Mouse (Mus musculus) lung, adult 2 months (tissue): ENCODE results near the gene Creg1. TPM values are rescaled to one million over a fixed set of nuclear protein-coding genes. Genes with fewer than 3 reads are reported as not detected.

Source experiments
- DNase-seq: peaks from one replicate; pipeline ENCODE4 v3.0.0; 2022
- H3K4me1 ChIP-seq: fragments of 200-500 bp; 2 replicates; pipeline ENCODE4 v1.6.1; 2011; ENCODE audit warnings: low read length; ENCODE audit not compliant: control insufficient read depth, insufficient read depth
- H3K4me3 ChIP-seq: fragments of 200-500 bp; replicated peaks from 2 replicates; pipeline ENCODE3; 2011; ENCODE audit warnings: low read depth, mild to moderate bottlenecking, control low read depth, low read length; ENCODE audit errors: extremely low read depth
- CTCF ChIP-seq: fragments of 200-500 bp; IDR thresholded peaks from 2 replicates; pipeline ENCODE4 v1.5.1; 2011; ENCODE audit warnings: mild to moderate bottlenecking, low read length, control low read depth; ENCODE audit not compliant: insufficient read depth
- POLR2A ChIP-seq: fragments of 200-500 bp; IDR thresholded peaks from 2 replicates; pipeline ENCODE4 v1.6.1; 2011; ENCODE audit warnings: low read depth, mild to moderate bottlenecking, control low read depth, low read length, borderline replicate concordance; ENCODE audit errors: extremely low read depth
- WGBS: fragments of 180-500 bp; shearing (Covaris S2); methylation state at CpG from one replicate; pipeline ENCODE4 v1.1.7; 2018; 5-methylcytosine and 5-hydroxymethylcytosine counted together
- polyA plus RNA-seq: library from polyadenylated mRNA; depleted of rRNA; stranded (reverse); fragments of >200 nt; gene quantifications from 2 replicates; pipeline ENCODE4 v1.2.3, GENCODE M21; 2012

The Creg1 gene
- polyA plus RNA-seq, 1 experiment = 91.8 TPM

- Histone ChIP-seq H3K4me3 (no peak overlapping the region), H3K4me1 (peaks cover 7% of the 10 kb centered on the region)
- DNase-seq = no peak
- 76% methylated on average over 9 of the region's 9 CpGs for WGBS
- TF ChIP-seq POLR2A (no peak), CTCF (no peak)
Observed at GRCm38 (mm10) chr1:165781426-165781825, 17.9 kb downstream of the Creg1 start.

DNA sequence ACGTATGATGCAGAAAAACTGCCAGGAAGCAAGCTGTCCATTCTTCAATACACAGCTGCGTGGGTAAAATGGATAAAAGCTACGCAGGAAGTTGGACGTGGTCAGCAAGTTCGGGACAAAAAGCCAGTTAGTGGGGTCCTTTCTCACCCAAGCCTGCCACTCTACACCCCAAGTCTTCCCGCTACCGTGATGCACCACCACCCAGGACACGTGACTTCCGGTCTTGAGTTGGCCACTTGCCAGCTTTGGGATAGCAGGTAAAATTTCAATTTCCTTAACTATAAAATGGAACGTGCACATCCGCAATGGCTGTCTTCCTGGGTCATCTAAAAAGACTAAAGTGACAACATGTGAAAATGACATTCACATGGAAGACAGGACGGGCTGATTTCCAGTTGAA lies 18.4 kb downstream of the Creg1 start:
- 79% methylated on average over 12 of the region's 12 CpGs for WGBS
- H3K4me1 ChIP-seq = peaks cover 7% of the 10 kb centered on the region
- TF ChIP-seq CTCF (no peak), POLR2A (no peak)
- no peak overlapping the region for H3K4me3 ChIP-seq
- no peak for DNase-seq

DNA sequence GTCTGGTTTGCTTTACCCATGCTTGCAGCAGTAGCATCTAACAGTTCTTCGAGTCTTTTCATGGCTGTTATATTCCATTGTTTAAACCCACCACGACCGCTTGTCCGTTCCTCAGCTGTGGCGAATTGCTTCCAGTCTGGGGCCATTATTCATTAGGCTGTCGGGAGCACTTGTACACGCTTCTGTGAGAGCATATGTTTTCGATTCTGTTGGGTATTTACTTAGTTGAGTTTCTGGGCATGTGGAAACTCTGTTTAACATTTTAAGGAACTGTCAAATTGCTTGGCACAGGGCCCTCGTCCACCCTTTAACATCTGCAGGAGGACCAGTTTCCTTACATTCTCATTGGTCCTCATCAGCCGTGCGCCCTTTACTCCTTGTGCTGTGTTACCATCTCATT lies 22.8 kb downstream of the Creg1 start:
- TF ChIP-seq POLR2A (no peak), CTCF (no peak)

DNA sequence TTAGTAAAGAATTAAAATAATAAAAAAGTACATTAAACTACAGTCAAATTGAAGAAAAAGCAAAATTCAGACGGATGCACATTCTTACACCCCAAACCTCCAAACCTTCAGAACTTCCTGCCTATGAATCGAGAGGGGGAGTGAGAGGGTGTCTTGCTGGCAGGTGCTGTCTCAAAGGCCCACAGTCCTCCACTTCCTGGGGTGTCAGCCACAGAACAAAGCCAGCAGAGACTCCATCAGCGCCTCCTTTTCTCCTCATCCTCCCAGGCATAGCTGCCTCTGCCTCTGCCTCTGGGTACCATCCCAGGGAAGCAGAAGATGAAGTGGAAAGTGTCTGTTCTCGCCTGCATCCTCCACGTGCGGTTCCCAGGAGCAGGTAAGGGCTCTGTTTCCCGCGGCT lies 25.0 kb downstream of the Creg1 start, which contains the start of gene Cd247:
Gene Cd247, plus strand, starts transcription at position 171 of the 400 bp plus-strand sequence.
- no peak for DNase-seq
- H3K4me1 ChIP-seq = no peaks in the 10 kb centered on the region
- peak within 1 kb of the TSS; percentile 14 for H3K4me3 ChIP-seq
- TF ChIP-seq CTCF (no peak), POLR2A (no peak)
- 76% methylated on average over 8 of the region's 8 CpGs for WGBS

More for the DNA sequence above, 22.8 kb downstream of the Creg1 start:
- Histone ChIP-seq H3K4me1 (no peaks in the 10 kb centered on the region), H3K4me3 (no peak overlapping the region)
- DNase-seq = no peak
- WGBS = 45% methylated on average over 11 of the region's 11 CpGs

DNA sequence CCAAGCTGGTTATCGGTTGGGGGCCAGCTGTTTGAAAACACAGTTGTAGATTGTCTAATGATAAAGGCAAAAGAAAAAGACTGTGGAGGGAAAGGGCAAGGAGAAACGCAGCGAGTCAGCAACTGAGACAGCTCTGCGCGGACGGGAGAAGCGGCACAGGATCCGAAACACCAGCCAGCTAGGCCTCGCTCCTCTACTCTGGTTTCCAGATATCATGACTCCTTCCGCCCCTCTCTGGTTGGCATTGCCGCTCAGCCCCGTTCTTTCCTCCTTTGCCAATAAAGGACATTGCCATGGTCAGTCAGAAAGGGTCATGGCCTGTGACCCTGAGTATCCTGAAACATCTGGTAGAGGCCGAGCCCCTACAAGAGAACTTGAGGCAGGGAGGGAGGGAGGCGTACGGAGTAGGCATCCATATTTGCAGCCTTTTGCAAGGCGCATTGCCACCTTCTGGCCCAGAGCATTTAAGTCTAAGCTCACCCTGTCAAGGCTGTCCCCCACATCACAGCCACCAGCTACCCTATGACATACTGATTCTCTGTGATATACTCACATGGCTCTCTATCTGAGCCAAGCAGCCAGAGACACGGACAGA lies 25.6 kb downstream of the Creg1 start:
- Histone ChIP-seq H3K4me3 (no peak overlapping the region), H3K4me1 (no peaks in the 10 kb centered on the region)
- WGBS = 88% methylated on average over 17 of the region's 17 CpGs
- no peak for DNase-seq
- no peak for TF ChIP-seq CTCF
- TF ChIP-seq POLR2A = no peak

- no peak overlapping the region for H3K4me3 ChIP-seq
- 93% methylated on average over 6 of the region's 6 CpGs for whole genome bisulfite sequencing
- no peak for DNase-seq
- no peaks in the 10 kb centered on the region for H3K4me1 ChIP-seq
- no peak for TF ChIP-seq POLR2A
- TF ChIP-seq CTCF = no peak
Observed at GRCm38 (mm10) chr1:165789963-165790362, 26.4 kb downstream of the Creg1 start.

GRCm38 (mm10) chr1:165790461-165791210 lies 27.1 kb downstream of the Creg1 start:
- no peak for DNase-seq
- WGBS = 89% methylated on average over 17 of the region's 17 CpGs
- no peaks in the 10 kb centered on the region for H3K4me1 ChIP-seq
- H3K4me3 ChIP-seq = no peak overlapping the region
- TF ChIP-seq POLR2A = no peak
- TF ChIP-seq CTCF = no peak

DNA sequence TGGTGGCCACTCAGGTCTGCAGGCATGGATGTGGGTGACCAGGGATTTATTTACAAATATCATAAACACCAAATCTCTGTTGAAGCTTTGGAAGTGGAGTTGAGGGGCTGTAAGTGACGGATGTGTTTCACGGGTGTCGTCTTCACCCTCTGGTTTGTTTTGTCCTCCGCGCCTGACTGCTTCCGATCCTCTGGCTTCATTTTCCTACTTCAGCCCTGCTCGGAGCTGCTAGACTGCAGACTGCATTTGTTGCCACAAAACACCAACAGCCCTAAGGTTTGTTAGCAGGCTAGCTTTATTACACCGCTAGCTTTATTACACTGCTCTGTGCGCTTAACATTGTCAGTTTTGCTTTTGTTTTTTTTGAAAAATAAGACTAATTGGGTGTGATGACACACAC lies 27.9 kb downstream of the Creg1 start:
- Histone ChIP-seq H3K4me1 (no peaks in the 10 kb centered on the region), H3K4me3 (no peak overlapping the region)
- TF ChIP-seq POLR2A (no peak), CTCF (no peak)
- no peak for DNase-seq
- 79% methylated on average over 9 of the region's 9 CpGs for WGBS

DNA sequence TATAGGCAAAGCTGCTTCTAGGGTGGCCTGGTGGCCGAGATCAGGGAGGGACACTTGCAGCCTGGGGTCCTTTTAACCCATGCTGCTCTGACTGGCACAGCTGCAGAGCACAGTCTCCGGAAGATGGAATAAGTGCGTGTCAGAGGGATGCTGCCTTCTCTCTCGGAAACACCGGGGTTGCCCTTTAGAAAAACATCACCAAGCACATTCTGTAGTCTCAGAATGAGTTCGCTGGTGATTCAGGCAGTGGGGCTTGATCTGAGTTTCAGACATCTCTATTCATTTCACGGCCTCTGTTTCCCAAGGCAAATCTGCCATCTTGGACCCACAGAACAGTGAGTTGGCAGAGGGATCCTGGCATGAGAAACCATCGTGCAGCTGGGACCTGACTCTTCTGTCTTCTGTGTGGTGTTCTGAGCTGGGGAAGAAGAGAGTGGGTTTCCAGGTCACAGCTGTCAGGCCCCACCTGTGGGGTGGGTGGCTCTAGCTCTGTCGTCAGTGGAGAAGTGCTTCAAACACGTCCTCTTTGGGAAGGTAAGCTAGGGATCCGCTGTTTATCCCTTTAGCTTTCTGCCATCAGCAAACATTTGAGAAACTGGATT lies 38.3 kb downstream of the Creg1 start:
- Histone ChIP-seq H3K4me1 (no peaks in the 10 kb centered on the region), H3K4me3 (no peak overlapping the region)
- WGBS = 79% methylated on average over 11 of the region's 11 CpGs
- no peak for TF ChIP-seq POLR2A
- DNase-seq = no peak

DNA sequence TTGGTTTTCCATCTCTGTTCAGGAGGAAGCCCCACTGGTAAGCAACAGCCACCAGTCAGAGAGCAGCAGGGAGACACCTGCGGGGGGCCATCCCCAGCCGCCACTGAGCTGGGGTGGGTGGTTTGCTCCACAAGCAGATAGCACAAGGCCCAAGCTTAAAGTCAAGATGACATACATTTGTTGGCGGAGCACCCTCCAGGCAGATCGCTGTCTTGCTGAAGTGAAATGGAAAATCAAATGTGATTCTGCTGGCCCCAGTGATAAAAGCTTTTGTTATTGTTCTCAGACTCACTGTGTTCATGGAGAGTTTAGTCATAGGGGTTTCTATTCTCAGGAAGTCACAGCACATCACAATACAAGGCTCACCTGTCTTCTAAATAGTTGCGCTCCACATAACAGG lies 39.6 kb downstream of the Creg1 start:
- Histone ChIP-seq H3K4me3 (no peak overlapping the region), H3K4me1 (no peaks in the 10 kb centered on the region)
- no peak for TF ChIP-seq POLR2A
- TF ChIP-seq CTCF = no peak
- no peak for DNase-seq
- whole genome bisulfite sequencing = 91% methylated on average over 5 of the region's 5 CpGs
